Mouse (Mus musculus): ENCODE measurements at regions not wholly inside any gene's neighbourhood (a gene's known extent, or its start where the extent isn't known, plus 50 kb on each side); places are given as distances from the start of the nearest gene placed in this dataset.
"Not testable (repeated sequence)": the region's sequence is repeated elsewhere in the genome, so short reads cannot be mapped to it uniquely, and the experiment has no call there.

DNA sequence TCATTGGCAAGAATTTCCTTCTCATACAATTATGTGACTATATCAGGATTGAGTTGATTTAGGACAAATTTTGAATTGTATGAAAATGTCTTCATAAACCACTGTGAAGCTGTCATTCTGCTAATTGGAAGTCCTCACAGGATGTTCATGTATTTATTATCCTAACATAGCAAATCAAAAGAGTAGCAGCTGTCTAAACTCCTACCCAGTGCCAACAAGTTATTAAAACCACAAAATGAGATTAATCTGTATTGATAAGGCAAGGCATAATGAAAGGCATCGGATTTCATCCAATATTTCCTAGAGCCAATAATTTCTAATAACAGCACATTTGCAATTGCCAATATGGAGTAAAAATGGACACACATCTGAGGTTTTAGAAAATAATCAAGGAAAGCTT, 217.6 kb upstream of the Tmprss15 start:
- no peak for DNase-seq

DNA sequence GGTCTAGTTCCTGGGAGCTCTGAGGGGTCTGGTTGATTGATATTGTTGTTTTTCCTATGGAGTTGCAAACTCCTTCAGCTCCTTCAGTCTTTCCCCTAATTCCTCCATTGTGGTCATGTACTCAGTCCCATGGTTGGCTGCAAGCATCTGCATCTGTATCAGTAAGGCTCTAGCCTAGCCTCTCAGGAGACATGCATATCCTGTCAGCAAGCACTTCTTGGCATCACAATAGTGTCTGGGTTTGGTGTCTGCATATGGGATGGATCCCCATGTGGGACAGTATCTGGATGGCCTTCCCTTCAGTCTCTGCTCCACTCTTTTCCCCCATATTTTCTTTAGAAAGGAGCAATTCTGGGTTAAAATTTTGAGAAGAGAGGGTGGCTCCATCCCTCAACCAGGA, 205.7 kb upstream of the Tmprss15 start:
- not testable (repeated sequence) for DNase-seq

DNA sequence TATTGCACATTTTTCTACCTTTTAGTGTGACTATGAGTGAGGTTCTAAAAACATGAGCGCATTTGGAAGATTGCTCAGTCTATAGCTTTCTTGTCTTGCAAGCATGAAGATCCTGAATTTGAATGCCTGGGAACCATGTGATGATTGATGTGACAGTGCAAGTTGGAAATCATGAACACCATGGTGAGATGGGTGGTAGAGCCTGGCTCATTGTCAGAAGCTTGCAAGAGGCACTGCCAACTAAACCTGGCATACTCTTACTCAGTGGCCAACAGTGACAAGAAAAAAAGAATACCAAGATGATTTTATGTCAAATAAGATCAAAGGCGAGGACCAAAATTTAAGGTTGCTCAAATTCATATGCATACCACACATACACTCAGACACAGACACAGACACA, 188.1 kb upstream of the Tmprss15 start:
- DNase-seq = no peak

DNA sequence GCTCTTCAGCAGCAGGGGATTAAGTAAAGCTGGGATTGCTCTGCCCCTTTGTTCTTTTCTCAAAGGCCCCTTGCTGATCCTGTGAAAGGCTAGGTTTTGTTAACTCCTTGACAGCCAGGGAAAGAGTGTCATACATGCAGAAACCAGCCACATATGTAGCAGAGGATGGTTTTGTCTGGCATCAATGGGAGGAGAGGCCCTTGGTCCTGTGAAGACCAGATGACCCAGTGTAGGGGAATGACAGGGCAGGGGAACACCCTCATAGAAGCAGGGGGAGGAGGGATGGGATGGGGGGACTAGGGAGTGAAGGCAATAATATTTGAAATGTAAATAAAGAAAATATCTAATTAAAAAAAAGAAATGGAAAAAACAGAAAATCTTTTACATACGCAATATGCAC, 165.6 kb upstream of the Tmprss15 start:
- no peak for DNase-seq

DNA sequence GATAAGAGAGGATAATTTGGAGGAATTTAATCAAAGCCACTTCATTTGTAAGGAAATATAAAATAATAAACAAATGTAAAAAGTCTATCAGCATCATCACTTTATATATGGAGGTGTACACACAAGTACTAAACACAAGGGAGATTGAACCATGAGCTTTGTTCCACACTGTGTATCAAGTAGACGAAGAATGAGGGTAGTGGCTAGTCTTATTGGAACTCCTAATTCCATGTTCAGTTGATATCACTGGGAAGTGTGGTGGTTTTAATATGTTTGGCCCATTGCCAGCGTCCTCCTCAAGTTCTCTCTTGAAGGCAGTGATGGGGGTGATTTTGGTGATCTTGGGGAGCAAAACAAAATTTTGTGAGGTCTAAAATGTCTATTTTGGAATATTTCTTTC, 165.2 kb upstream of the Tmprss15 start:
- DNase-seq = no peak

DNA sequence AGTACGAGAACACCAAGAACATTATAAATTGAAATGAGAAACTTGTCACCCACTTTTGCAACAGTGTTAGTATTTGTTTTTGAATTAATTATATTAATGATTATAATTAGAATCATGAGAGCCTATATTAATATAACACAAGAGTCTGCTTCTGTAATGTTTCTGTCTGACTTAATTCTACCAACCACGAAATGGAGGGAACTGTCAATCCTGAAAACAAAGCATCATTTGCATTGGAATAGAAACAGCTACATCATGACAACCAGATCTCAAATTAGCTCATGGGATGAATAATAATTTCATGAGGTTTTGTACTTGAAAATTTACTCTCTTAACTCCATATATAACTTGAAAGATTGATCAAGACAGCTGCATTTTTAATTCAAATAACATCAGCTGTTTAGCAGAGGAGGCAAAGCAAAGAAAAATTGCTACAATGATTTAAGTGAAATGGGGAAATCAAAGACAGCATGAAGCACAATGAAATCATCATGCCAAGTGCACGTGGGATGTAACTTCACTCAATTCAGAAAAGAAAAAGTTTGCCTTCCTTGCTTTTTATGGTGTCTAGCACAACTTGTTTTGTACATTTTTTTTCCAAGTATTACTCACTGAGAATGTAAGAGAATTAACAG, 150.1 kb upstream of the Tmprss15 start:
- DNase-seq = no peak

DNA sequence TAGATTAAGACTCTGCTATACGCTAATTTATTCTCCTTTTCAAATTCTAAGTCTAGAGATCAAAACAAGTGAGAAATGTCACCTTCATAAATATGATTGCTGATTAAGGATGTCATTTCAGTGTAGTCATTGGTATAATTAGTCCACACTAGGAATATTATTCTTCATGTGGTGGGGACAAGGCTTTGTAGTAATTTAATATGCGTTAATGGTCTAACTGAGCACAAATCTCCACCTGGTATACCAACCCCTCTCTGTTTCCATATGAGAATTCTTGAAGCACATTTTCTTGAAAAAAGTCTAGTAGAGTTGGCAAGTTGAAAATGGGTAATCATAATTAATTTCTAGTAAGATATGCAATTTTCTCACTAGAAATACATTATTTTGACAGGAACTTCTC, 149.3 kb upstream of the Tmprss15 start:
- DNase-seq = no peak

DNA sequence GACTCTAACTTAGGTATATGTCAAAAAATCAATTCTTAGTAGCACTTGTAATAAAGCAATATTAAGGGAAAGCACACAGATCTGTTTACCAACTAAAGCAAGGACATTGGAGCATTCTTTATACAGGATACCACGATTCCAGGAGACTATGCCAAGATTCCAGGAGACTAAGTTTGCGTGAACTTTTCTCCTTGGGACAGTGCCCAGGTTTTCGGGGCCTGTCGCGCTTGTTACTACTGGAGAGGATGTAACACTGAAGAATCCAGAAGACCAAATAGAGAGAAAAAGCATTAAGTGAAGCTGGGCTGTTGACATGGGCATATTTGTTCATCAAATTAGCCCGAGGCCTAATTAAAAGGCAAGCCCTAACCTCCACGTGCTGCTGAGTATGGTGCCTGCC, 100.3 kb upstream of the Tmprss15 start:
- DNase-seq = no peak

DNA sequence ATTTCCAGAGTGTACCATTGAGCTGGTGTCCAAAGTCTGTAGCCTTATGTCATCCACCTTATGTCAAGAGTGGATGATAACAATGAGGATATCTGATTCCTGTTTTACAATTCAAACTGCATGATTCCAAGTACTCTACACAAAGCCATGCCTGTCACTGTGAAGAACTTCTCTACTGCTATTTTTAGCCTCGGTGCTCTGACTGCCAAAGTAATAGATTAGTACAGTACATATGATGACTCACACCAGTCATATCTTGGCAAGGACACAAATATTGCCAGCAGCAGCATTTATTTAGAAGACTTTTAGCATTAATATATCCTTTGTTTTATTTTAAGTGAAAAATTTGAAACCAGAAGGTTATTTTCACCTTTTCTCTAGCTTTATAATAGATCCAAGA, 95.6 kb upstream of the Tmprss15 start:
- no peak for DNase-seq

DNA sequence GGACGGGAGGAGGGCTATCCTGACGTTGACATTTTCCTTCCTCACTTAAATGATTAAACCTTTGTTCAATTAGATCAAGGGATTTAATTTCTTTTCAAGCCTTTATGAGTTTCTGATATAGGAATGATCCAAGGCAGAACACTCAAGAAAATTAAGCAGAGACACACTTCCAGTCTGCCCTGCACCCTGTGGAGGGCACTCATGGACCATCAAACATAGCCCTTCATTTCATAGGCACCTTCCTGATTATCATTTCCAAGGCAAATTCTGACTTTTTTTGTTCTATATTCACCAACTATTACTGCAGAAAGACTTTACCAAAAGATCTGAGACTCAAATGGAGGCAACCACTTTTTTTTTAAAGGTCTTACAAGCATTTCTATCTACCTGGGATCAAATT, 91.6 kb upstream of the Tmprss15 start:
- no peak for DNase-seq

DNA sequence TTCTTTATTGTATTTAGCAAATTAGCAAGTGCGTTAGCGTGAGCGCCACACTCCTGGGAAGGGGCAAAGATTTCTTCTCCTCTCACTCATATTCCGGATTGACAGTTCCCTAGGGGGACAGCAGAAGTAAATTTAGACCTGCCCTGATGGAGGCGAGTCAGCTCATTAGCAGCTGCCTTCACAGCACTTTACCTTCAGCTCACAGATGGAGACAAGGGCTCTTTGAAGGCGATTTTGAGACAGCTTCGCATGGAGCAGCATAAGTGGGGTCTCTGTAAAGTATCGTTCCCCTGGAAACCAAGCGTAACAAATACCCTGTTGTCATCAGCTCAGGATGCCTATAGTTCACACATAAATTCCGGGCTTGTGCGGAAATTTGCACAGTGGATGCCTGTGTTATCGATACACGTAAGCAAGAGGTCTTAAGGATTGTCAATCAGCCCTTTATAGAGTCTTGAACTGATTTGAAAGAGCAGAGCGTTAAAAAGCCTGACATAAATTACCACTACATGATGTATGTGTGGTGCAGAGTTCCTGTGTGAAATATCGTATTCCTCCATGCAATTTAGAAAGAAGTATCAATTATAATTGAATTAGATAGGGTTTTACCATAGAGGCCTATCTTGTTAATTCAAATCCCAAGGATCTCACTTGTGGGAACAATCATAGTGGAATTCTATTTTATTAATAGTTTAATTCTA, 86.6 kb upstream of the Tmprss15 start:
- DNase-seq = no peak

DNA sequence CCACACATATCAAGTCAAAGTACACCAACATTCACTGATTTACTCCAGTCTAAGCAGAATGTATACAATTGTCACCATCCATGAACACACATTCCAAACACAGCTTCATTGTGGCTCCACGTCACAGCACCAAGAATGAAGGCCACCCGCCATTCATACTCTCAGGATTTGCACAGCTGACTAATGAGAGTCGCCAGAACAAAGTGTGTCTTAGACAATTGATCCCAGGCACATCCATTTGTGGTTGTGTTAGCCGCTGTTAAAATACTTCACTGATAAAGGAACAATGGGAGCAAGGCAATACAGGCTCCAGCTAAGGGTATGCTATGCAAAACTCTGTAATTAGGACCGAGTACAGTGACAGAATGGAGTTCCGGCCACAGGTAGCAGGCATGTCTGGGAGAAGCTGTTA, 85.9 kb upstream of the Tmprss15 start:
- DNase-seq = no peak

DNA sequence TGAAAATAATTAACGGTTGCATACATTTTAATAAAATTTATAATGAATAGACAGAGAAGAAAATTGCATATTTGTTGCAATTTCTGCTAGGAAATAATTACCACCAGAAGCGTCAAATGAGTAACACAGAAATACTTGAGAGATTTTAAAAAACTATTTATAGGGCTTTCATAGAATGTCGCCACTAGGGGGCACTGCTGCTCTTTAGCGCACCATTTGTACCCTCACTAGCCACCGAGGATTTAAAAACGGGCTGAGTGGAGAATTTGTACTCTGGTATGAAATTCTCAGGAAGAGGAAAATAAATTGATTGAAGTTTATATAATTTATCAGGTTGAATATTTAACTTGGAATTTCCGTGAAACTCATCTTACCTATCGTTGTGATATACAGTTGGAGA, 77.3 kb upstream of the Tmprss15 start:
- DNase-seq = peak; percentile 74

DNA sequence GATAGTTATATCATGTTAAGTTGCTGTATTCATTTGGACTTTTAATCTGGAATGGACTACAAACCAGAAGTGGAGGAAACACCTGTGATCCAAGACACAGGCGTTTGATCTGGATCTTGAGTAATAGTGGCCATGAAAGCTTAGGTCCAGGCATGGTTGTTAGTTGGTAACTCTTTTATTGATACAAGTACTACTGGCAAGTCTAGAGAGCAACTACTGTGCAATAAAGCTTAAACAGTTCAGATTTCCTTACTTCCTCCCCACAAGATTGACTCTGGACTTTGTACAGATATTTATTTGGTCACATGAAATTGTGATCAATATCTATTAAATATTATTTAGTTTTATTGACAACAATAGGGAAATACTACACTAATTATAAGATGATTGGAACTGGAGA, 51.9 kb upstream of the Tmprss15 start:
- no peak for DNase-seq

All from adrenal gland, postnatal 25 days (tissue).